In the genomic region with DNA sequence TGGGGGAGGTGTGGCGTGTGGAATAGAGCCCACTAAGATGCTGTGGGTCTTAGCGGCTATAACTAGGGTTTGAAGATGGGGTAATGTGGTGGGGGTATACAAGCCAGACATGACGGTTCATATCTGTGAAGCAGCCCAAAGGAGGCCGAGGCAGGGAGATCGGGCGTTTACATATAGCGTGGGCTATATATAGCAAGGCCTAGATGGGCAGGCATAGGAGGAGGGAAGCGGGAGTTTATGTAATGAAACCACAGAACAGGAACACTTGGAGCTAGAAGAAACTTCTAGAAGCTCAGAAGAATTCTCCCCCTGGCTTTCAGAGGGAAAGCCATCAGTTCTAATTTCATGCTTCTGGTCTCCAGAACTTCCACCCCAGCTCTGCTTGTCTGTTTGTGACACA, we compare ENCODE assay signal across 22 mouse cellular contexts.
"Had no signal": no experiment of that assay in that cellular context is flagged by ENCODE, and none has a peak within 500 bp of the region (broad histone marks: within the 10 kb centered on the region; RNA-seq: fewer than 3 reads in every experiment).

No protein-coding gene starts in this region.

- ATAC-seq: hindbrain, postnatal 0 days; intestine, embryonic 16.5 days; liver, embryonic 12.5 days had no signal

- H3K4me2 ChIP-seq: heart, embryonic 11.5 days; heart, embryonic 13.5 days; heart, embryonic 15.5 days; hindbrain, embryonic 13.5 days; hindbrain, embryonic 15.5 days; limb, embryonic 12.5 days; liver, embryonic 12.5 days had no signal

- H3K4me3 ChIP-seq: heart, adult 2 months; heart, embryonic 13.5 days; heart, embryonic 15.5 days; hindbrain, embryonic 13.5 days; hindbrain, embryonic 15.5 days; layer of hippocampus, adult 2 months; left cerebral cortex, adult 2 months; limb, embryonic 10.5 days; limb, embryonic 12.5 days; liver, embryonic 12.5 days had no signal

- H3K4me1 ChIP-seq: liver, embryonic 12.5 days had no signal

- H3K9ac ChIP-seq: heart, embryonic 13.5 days; heart, embryonic 15.5 days; hindbrain, embryonic 13.5 days; hindbrain, embryonic 15.5 days; limb, embryonic 12.5 days; liver, embryonic 12.5 days; liver, embryonic 14.5 days had no signal

- DNase-seq: gastrocnemius, postnatal 14 days; heart, adult 2 months; heart, postnatal 14 days; heart, postnatal 36 days; kidney, adult 11 months; kidney, adult 8-10 months; kidney, postnatal 10 days; kidney, postnatal 25 days; kidney, postnatal 4 days had no signal

- H3K27ac ChIP-seq: heart, adult 2 months; heart, embryonic 13.5 days; heart, embryonic 15.5 days; hindbrain, embryonic 13.5 days; hindbrain, embryonic 15.5 days; hindbrain, postnatal 0 days; layer of hippocampus, adult 2 months; left cerebral cortex, adult 2 months; limb, embryonic 12.5 days; liver, embryonic 12.5 days; liver, embryonic 14.5 days had no signal

- H3K27me3 ChIP-seq: heart, embryonic 13.5 days; heart, embryonic 15.5 days; hindbrain, embryonic 13.5 days; hindbrain, embryonic 15.5 days; limb, embryonic 12.5 days had no signal

- H3K9me3 ChIP-seq: heart, embryonic 13.5 days; heart, embryonic 15.5 days; hindbrain, embryonic 13.5 days; hindbrain, embryonic 15.5 days had no signal

- H3K36me3 ChIP-seq: heart, embryonic 13.5 days; heart, embryonic 15.5 days; hindbrain, embryonic 13.5 days; hindbrain, embryonic 15.5 days; limb, embryonic 10.5 days; limb, embryonic 12.5 days; liver, embryonic 12.5 days had no signal
